Mouse (Mus musculus) activated CD4-positive, CD25-positive, alpha-beta regulatory T cell, adult 4 months (primary cell): ENCODE measurements around the gene Scgb2b3. TPM values are rescaled to one million over a fixed set of nuclear protein-coding genes. Genes with fewer than 3 reads are reported as not detected.

ENCODE experiments used
- ATAC-seq: one replicate; pipeline ENCODE4 v1.8.0; 2017
- polyA plus RNA-seq, 2 experiments: library from polyadenylated mRNA; unstranded; fragments of 100-300 nt; shearing (Covaris generic); gene quantifications; one replicate each; pipeline ENCODE4 v1.2.1; 2017

The Scgb2b3 gene
- not detected for polyA plus RNA-seq

DNA sequence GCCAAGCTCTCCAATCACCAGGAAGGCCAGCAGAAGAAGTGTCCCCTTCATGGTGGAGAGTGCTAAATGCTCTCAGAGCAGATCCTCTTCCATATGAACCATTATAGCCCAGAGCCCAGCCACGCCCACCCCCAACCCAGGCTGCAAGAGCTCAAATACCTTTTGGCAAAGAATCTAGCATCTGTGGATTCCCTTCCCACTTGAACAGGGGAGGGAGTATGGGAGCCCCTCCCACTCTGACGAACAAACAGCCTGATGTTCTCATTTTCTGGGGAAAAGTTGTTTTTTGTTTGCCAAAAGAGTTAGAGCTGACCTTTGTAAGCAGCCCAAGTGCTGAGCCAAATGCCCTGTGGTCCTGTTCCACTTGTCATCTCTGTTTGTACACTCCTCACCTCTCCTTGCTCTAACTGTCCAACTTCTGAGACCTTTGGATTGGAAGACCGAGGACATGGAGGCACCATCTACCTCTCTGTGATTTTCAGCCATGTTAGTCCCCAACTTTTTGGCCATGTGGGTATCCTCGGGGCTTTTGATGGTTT lies at the start of gene Scgb2b3:
TSS of gene Scgb2b3 (minus strand) at position 51 of the 539 bp plus-strand sequence.
- ATAC-seq = no peak

DNA sequence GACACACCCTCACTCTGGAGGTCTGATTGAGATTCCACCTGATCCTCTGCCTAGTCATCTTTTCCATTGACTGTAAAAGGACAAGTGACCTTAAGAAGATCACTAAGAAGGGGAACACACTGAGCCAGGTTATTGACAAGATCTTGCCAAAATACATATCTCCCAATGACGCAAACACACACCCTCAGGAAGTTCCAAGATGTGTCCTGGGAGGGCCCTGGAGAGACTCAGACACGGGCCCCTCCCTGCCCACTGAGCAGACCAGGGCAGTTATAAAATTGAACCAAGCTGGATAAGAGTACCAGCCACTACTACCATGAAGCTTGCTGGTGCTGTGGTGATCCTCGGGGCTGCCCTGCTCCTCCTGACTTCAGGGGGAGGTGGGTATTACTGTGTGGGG lies 13.4 kb upstream of the Scgb2b3 start, which contains the start of gene Scgb1b3:
TSS of gene Scgb1b3 (plus strand) at position 301 of the 400 bp plus-strand sequence.
- ATAC-seq = no peak

Other genes with a start within 250 kb of the Scgb2b3 start
- 1 to 10 TPM; 4.3 to 5.6 TPM for gene Hpn, start 246.8 kb downstream of the Scgb2b3 start, polyA plus RNA-seq
- gene Scn1b, start 235.1 kb downstream of the Scgb2b3 start, polyA plus RNA-seq = not detected
- gene Gramd1a, start 206.2 kb downstream of the Scgb2b3 start, polyA plus RNA-seq = 100 to 1,000 TPM in 1 of 2 experiments, 10 to 100 TPM in 1; 81.1 to 115 TPM
- not detected for gene Scgb2b2, start 71.6 kb downstream of the Scgb2b3 start, polyA plus RNA-seq
- gene Scgb1b2, start 70.3 kb downstream of the Scgb2b3 start, polyA plus RNA-seq = under 1 TPM in 1 of 2 experiments, not detected in 1; 0.86 TPM
- not detected for gene Scgb1b3, start 13.5 kb upstream of the Scgb2b3 start, polyA plus RNA-seq